ENCODE assay signal across 8 mouse cellular contexts in genomic region chr1:136131603-136132291, GRCm38 (mm10). TPM values are rescaled to one million over a fixed set of nuclear protein-coding genes. Genes with fewer than 3 reads are reported as not detected.
DNase-seq lines count a peak whose midpoint lies in the region; ATAC-seq and TF ChIP-seq lines count a peak whose summit lies in the region.

No protein-coding gene starts in this region.

- no peaks in the 10 kb centered on the region for H3K27me3 ChIP-seq in thymus, adult 2 months (ENCODE audit: control insufficient read depth, insufficient read depth, low read length)
- no peaks in the 10 kb centered on the region; the same call in 1 of the 2 replicates for H3K27me3 ChIP-seq in heart, embryonic 16.5 days (ENCODE audit: control insufficient read depth, insufficient read depth, low read length)
- peaks cover 11% of the 10 kb centered on the region; the same call in 1 of the 2 replicates for H3K27me3 ChIP-seq in lung, embryonic 15.5 days
- no peaks in the 10 kb centered on the region for H3K27me3 ChIP-seq in stomach, embryonic 15.5 days (replicated peaks)

- H3K27ac ChIP-seq in thymus, adult 2 months (ENCODE audit: control insufficient read depth, insufficient read depth, low read length): peak overlapping the region; percentile 94
- H3K27ac ChIP-seq in heart, embryonic 16.5 days (ENCODE audit: low read length): peak overlapping the region; percentile 22
- peak overlapping the region; percentile 60; the same call in 1 of the 2 replicates for H3K27ac ChIP-seq in lung, embryonic 15.5 days
- H3K27ac ChIP-seq in stomach, embryonic 15.5 days: peak overlapping the region; percentile 58; the same call in 1 of the 2 replicates

- H3K4me1 ChIP-seq in thymus, adult 2 months (replicated peaks; ENCODE audit: control insufficient read depth, insufficient read depth, low read length): peaks cover 58% of the 10 kb centered on the region
- H3K4me1 ChIP-seq in heart, embryonic 16.5 days (ENCODE audit: control insufficient read depth, insufficient read depth, low read length): peaks cover 54% of the 10 kb centered on the region
- H3K4me1 ChIP-seq in lung, embryonic 15.5 days: peaks cover 94% of the 10 kb centered on the region
- peaks cover 80% of the 10 kb centered on the region for H3K4me1 ChIP-seq in stomach, embryonic 15.5 days

- peak overlapping the region; percentile 75 for H3K9ac ChIP-seq in heart, embryonic 16.5 days (ENCODE audit: low read length)
- H3K9ac ChIP-seq in lung, embryonic 15.5 days: peak overlapping the region; percentile 72
- peak overlapping the region; percentile 74 for H3K9ac ChIP-seq in stomach, embryonic 15.5 days

- peak; percentile 94 for DNase-seq in heart, adult 11 months
- DNase-seq in heart, adult 9 months (ENCODE audit: low spot score in 2 of 2): no peak
- DNase-seq in thymus, adult 2 months: no peak
- DNase-seq in thymus, postnatal 25 days: no peak
- DNase-seq in gastrocnemius, postnatal 14 days: no peak

- TF ChIP-seq CTCF in thymus, adult 2 months (IDR thresholded peaks at IDR 0.05; ENCODE audit: borderline replicate concordance, control insufficient read depth, extremely low read depth, insufficient read depth, low read length, poor library complexity): no peak

- no peaks in the 10 kb centered on the region for H3K9me3 ChIP-seq in heart, embryonic 16.5 days (replicated peaks; ENCODE audit: control insufficient read depth, low read length)
- H3K9me3 ChIP-seq in lung, embryonic 15.5 days: no peaks in the 10 kb centered on the region
- no peaks in the 10 kb centered on the region for H3K9me3 ChIP-seq in stomach, embryonic 15.5 days

- no peak for ATAC-seq in heart, embryonic 16.5 days (replicated peaks; ENCODE audit: extremely low read depth, insufficient read depth, low FRiP score)
- peak; percentile 2; the same call in 1 of the 2 replicates for ATAC-seq in lung, embryonic 15.5 days (ENCODE audit: borderline replicate concordance, extremely low read depth, low FRiP score, low TSS enrichment)
- peak; percentile 9; the same call in 1 of the 2 replicates for ATAC-seq in stomach, embryonic 15.5 days (ENCODE audit: insufficient read depth, low FRiP score, low read depth)

- WGBS in thymus, adult 2 months: under 1% methylated on average over 43 of the region's 43 CpGs
- 1% methylated on average over 43 of the region's 43 CpGs for WGBS in heart, embryonic 16.5 days
- under 1% methylated on average over 43 of the region's 43 CpGs for WGBS in lung, embryonic 15.5 days
- WGBS in stomach, embryonic 15.5 days: 1% methylated on average over 43 of the region's 43 CpGs

- no peaks in the 10 kb centered on the region for H3K36me3 ChIP-seq in thymus, adult 2 months (ENCODE audit: control insufficient read depth, insufficient read depth, low read length)
- H3K36me3 ChIP-seq in heart, embryonic 16.5 days (ENCODE audit: control insufficient read depth, insufficient read depth): no peaks in the 10 kb centered on the region
- H3K36me3 ChIP-seq in lung, embryonic 15.5 days: no peaks in the 10 kb centered on the region
- no peaks in the 10 kb centered on the region for H3K36me3 ChIP-seq in stomach, embryonic 15.5 days

- peak overlapping the region; percentile 93 for H3K4me2 ChIP-seq in heart, embryonic 16.5 days (ENCODE audit: low read depth, low read length)
- peak overlapping the region; percentile 100 for H3K4me2 ChIP-seq in lung, embryonic 15.5 days
- peak overlapping the region; percentile 99 for H3K4me2 ChIP-seq in stomach, embryonic 15.5 days

- intact Hi-C loops in gastrocnemius, postnatal 14 days (cut with DNase I; ENCODE audit: low total_unique reads): no loop called here

- no peak for TF ChIP-seq POLR2A in thymus, adult 2 months (IDR thresholded peaks at IDR 0.05; ENCODE audit: control insufficient read depth, extremely low read depth, insufficient read depth, low read length, poor library complexity)

- peak overlapping the region; percentile 97 for H3K4me3 ChIP-seq in thymus, adult 2 months (ENCODE audit: control insufficient read depth, insufficient read depth, low read length)
- peak overlapping the region; percentile 64 for H3K4me3 ChIP-seq in heart, embryonic 16.5 days (ENCODE audit: low read length)
- peak overlapping the region; percentile 70 for H3K4me3 ChIP-seq in lung, embryonic 15.5 days
- peak overlapping the region; percentile 80 for H3K4me3 ChIP-seq in stomach, embryonic 15.5 days (replicated peaks)

RNA-seq across cellular contexts. Expression of gene Kif21b, which starts 0.6 kb away (rescaled TPM):
- polyA plus RNA-seq in thymus, adult 2 months (2012; rRNA removed): 224 and 247 TPM in 2 replicates
- polyA plus RNA-seq in heart, embryonic 16.5 days (2015; fragmentation: Nextera tagmentation; extraction: Ambion mirVana): 1.8 and 2.6 TPM in 2 replicates
- polyA plus RNA-seq in lung, embryonic 15.5 days (2015; fragmentation: Nextera tagmentation; extraction: Ambion mirVana): 3.5 and 4.1 TPM in 2 replicates
- 3.3 and 3.8 TPM in 2 replicates for polyA plus RNA-seq in stomach, embryonic 15.5 days (2015; fragmentation: Nextera tagmentation; extraction: Ambion mirVana)
- total RNA-seq in gastrocnemius, postnatal 14 days (2021): under 1 TPM; 0.40 to 0.76 TPM

Comparison
In these comparisons a context has a peak if more than half of its experiments do, and no peak if none do; other contexts are left out.
1. H3K27ac ChIP-seq: peak in every context shown above with its lines; median percentile 94 in thymus, adult 2 months; 60 in lung, embryonic 15.5 days; 58 in stomach, embryonic 15.5 days; 22 in heart, embryonic 16.5 days.
2. RNA of gene Kif21b, which starts 0.6 kb away (polyA plus RNA-seq): 224 to 247 TPM in thymus, adult 2 months; 3.5 to 4.1 TPM in lung, embryonic 15.5 days, 3.3 to 3.8 TPM in stomach, embryonic 15.5 days and 1.8 to 2.6 TPM in heart, embryonic 16.5 days; every median in the first group is over 10 times any median in the second.
3. Peak in every context shown above with its lines, with median percentiles within 50 percentile points of each other: H3K4me3 ChIP-seq, H3K4me2 ChIP-seq and H3K9ac ChIP-seq.